Mouse (Mus musculus): ENCODE measurements around the gene Gimap7.

Gene Gimap7

DNA sequence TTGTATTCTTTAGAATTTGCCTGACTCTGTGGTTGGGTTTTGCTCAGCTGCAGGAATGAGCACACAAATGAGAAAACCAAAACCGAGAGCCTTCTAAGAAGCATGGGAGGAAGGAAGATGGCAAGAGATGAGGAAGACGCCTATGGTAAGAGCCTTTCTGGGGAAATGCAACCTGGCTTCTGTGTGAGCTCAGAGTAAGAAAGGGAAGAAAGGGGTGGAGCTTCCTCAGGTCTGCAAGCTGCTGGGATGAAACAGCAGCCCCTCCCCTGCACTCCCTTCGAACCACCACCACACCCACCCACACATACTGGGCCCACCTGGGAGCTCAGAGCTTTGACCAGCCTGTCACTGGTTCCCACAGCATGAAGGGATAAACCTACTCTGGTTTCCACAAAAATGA, 22.9 kb downstream of the Gimap7 start:
- DNase-seq (ENCODE audit: low spot score in 2 of 2): no peak

GRCm38 (mm10) chr6:48741711-48742206, 23.3 kb downstream of the Gimap7 start:
- no peak for DNase-seq (ENCODE audit: low spot score in 2 of 2)

- DNase-seq (ENCODE audit: low spot score in 2 of 2): no peak
Measured at GRCm38 (mm10) chr6:48742422-48743351, 24.3 kb downstream of the Gimap7 start.

- no peak for DNase-seq (ENCODE audit: low spot score in 2 of 2)
Measured at GRCm38 (mm10) chr6:48745490-48745889, 27.1 kb downstream of the Gimap7 start.

DNA sequence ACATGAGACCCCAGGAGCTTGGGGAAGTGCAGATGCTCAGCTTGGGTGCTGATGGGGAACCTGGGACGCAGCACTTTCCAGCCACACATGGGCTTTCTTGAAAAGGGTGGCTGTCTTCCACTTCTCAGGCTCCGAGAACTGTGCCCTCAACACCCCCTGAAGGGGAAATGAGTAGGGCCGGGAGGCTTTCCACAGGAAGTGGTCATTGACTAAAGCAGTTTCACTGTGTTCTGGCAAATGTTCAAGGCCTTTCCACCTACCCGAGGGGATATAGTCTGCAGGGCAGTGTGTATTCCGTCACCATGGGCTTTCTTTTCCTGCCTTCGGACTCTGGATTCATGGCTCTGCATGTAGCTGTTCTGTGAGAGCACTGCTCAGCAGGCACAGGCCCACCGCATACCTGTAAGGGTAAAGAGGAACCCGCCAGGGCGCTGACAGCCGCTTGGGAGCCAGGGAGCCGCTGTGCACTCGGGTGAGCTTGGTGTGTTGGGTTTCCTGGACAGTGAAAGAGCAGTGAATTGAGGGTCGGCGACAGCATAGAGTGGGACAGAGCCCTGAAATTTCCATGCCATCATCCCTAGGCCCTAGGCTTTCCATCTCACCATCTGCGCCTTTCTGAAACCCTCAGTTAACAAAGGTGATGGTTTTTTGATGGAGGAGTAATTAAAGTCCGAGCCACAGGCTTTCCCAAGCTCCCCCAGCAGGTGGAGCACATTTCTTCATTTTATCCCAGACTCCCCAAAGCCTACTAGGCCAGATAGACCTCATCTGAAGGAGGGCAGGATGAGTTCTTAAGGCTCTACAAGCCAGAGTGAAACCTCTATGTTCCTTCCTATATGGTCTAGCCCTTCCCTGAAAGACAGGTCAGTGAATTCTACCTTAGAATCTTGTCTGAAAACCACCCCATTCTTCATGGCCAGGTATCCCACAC, 27.8 kb downstream of the Gimap7 start, which contains the start of gene Gimap5:
Gimap5 (plus strand) TSS at position 239 of the 931 bp plus-strand sequence.
- DNase-seq (ENCODE audit: low spot score in 2 of 2): peak; percentile 37 to 58

DNA sequence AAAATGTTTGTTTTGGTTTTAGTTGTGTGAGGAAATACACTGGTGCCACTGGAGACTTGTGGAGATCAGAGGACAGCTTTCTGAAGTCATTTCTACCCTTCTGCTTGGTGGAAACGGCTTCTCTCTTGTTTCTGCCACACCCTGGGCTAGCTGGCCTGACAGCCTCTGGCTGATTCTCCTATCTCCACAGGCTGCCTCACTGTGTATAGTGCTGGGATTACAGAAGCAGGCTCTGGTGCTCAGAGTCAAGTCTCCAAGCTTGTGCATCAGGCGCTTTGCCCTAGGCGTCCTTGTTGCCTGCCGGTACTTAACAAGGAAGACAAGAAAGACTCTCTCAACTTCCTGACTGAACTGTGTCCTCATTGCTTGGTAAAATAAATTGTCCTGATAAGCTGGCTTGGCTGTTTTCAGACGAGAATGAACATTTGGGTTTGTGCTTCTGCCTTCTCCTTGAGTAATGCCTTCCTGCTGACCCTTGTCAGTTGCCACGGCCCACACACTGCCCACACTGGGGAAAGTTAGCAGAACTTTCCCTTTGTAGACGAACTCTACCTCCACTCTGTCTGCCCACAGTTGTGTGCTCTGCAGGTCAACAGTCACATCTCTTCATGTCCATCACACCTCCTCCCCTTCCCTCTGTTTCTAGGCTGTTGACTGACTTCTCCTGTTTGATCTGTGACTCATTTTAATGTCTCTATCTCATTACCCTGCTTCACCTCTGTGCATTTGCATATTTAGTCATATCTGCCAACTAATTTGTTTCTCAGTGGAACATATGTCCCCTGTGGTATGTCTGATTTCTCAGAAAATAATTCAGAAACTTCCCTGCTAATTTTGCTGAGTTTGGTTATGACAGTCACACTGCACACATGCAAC, 28.9 kb downstream of the Gimap7 start:
- DNase-seq (ENCODE audit: low spot score in 2 of 2): no peak

DNA sequence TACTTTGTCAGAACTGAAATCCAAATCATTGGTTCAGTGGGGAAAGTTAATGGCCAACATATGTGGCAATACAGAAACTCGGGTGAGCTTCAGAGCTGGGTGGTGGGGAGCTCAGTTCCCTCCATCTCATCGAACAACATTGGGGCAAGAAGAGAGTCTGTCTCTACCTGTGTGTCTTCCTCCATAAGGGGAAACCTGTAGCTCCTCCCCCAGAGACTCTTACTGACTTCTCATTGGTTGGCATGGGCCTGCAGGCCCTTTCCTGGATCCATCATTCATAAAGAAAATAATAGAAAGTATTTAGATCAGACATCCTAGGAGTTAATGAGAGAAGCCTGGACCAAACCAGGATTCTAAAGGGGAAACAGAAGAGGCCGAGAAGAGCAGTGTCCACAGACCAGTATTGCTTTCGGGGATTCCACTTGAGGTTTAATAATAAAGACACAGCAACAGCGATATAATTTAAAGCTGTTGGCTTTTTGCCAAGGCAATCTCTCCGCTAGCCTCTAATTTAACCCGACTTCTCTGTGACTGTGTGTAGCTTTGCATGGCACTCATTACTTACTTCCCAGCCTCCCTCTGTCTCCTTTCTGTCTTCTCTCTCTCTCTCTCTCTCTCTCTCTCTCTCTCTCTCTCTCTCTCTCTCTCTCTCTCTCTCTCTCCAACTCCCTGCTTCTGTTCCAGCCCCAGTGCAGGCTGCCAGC, 45.3 kb downstream of the Gimap7 start:
- DNase-seq (ENCODE audit: low spot score in 2 of 2): no peak

DNA sequence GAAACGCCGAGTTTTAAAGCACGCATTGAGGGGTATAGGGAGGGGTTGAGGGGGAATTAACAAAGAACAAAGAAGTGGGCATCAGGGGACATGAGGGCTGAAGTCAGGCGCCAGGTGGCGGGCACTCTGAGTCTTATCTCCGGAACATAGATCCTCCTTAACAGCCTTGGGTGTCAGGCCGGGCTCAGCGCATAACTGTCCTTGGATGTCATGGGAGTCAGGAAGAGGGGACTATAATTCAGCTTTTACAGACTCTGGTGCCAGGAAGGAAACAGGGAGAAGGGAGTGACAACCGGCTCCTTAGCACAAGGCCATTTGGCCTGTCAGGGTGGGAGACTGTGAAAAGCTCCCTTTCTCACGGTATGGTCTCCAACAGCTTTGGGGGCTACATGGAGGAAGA, 46.1 kb downstream of the Gimap7 start:
- no peak for DNase-seq (ENCODE audit: low spot score in 2 of 2)

GRCm38 (mm10) chr6:48768178-48768869, 49.9 kb downstream of the Gimap7 start:
- DNase-seq (ENCODE audit: low spot score in 2 of 2): peak in 1 of 2 experiments; percentile 11

- no peak for DNase-seq (ENCODE audit: low spot score in 2 of 2)
Measured at GRCm38 (mm10) chr6:48768933-48769332, 50.5 kb downstream of the Gimap7 start.

GRCm38 (mm10) chr6:48770696-48771095, 52.3 kb downstream of the Gimap7 start, which contains the start of gene Gimap3:
Gimap3 (minus strand) TSS chr6:48770851.
- DNase-seq (ENCODE audit: low spot score in 2 of 2): no peak

GRCm38 (mm10) chr6:48772030-48772429, 53.6 kb downstream of the Gimap7 start:
- peak; percentile 57 to 73 for DNase-seq (ENCODE audit: low spot score in 2 of 2)
